ENCODE assay signal across 23 mouse cellular contexts in genomic region chr13:102764218-102764617, GRCm38 (mm10).
"Had no signal": no experiment of that assay in that cellular context is flagged by ENCODE, and none has a peak within 500 bp of the region (broad histone marks: within the 10 kb centered on the region; RNA-seq: fewer than 3 reads in every experiment).

No protein-coding gene starts in this region.

- H3K4me1 ChIP-seq: heart, embryonic 15.5 days; limb, embryonic 15.5 days had no signal

- H3K9ac ChIP-seq: heart, embryonic 13.5 days; heart, embryonic 15.5 days; kidney, embryonic 15.5 days; limb, embryonic 13.5 days; limb, embryonic 15.5 days; liver, embryonic 12.5 days had no signal

- DNase-seq: gastrocnemius, adult 2 months; gastrocnemius, postnatal 10 days; gastrocnemius, postnatal 25 days; heart, adult 11 months; heart, adult 2 months; heart, postnatal 14 days; heart, postnatal 36 days; kidney, adult 11 months; kidney, adult 2 months; kidney, adult 9 months; kidney, postnatal 14 days; kidney, postnatal 36 days; left cerebral cortex, postnatal 4 days had no signal

- H3K27me3 ChIP-seq: heart, embryonic 13.5 days; heart, embryonic 15.5 days; kidney, embryonic 15.5 days; limb, embryonic 13.5 days; limb, embryonic 15.5 days; liver, embryonic 12.5 days had no signal

- H3K4me2 ChIP-seq: heart, embryonic 11.5 days; heart, embryonic 13.5 days; heart, embryonic 15.5 days; kidney, embryonic 15.5 days; limb, embryonic 13.5 days; limb, embryonic 15.5 days; liver, embryonic 12.5 days had no signal

- H3K9me3 ChIP-seq: heart, embryonic 13.5 days; heart, embryonic 15.5 days; kidney, embryonic 15.5 days; limb, embryonic 13.5 days; limb, embryonic 15.5 days; liver, embryonic 12.5 days had no signal

- ATAC-seq: hindbrain, postnatal 0 days; intestine, embryonic 16.5 days; liver, embryonic 12.5 days had no signal

- H3K27ac ChIP-seq: gastrocnemius, adult 2 months; heart, adult 2 months; heart, embryonic 13.5 days; heart, embryonic 15.5 days; hindbrain, postnatal 0 days; kidney, embryonic 15.5 days; kidney, postnatal 0 days; limb, embryonic 13.5 days; limb, embryonic 15.5 days; liver, embryonic 12.5 days had no signal

- H3K4me3 ChIP-seq: gastrocnemius, adult 2 months; heart, adult 2 months; heart, embryonic 13.5 days; heart, embryonic 15.5 days; kidney, embryonic 15.5 days; limb, embryonic 13.5 days; limb, embryonic 15.5 days; liver, embryonic 12.5 days had no signal
